Mouse (Mus musculus) heart, adult 2 months (tissue): Measurements from ENCODE around the gene Zfp64. TPM values are rescaled to one million over a fixed set of nuclear protein-coding genes. Genes with fewer than 3 reads are reported as not detected.
"Not testable (repeated sequence)": the region's sequence is repeated elsewhere in the genome, so short reads cannot be mapped to it uniquely, and the experiment has no call there.

Experiments
- DNase-seq, 2 experiments: peaks; one replicate each; pipeline ENCODE4 v3.0.0; 2021
- H3K27ac ChIP-seq: fragments of 200-600 bp; 2 replicates; pipeline ENCODE4 v1.8.1; 2022
- H3K27me3 ChIP-seq: fragments of 200-500 bp; 2 replicates; pipeline ENCODE4 v1.6.1; 2012; ENCODE audit warnings: mild to moderate bottlenecking, low read length, inconsistent platforms, mixed read lengths; ENCODE audit not compliant: control insufficient read depth, insufficient read depth
- H3K36me3 ChIP-seq: fragments of 200-500 bp; 2 replicates; pipeline ENCODE4 v1.6.1; 2012; ENCODE audit warnings: low read length, inconsistent platforms; ENCODE audit not compliant: control insufficient read depth, insufficient read depth
- H3K4me1 ChIP-seq: fragments of 200-500 bp; 2 replicates; pipeline ENCODE4 v1.6.1; 2011; ENCODE audit warnings: low read length; ENCODE audit not compliant: control insufficient read depth, insufficient read depth
- H3K4me3 ChIP-seq: fragments of 200-600 bp; 2 replicates; pipeline ENCODE4 v1.8.1; 2022
- H3K79me2 ChIP-seq: fragments of 200-500 bp; replicated peaks from 2 replicates; pipeline ENCODE4 v1.6.1; 2012; ENCODE audit warnings: mild to moderate bottlenecking, inconsistent platforms, low read length, moderate library complexity, mixed read lengths; ENCODE audit not compliant: control insufficient read depth, insufficient read depth
- H3K9ac ChIP-seq: fragments of 200-500 bp; 2 replicates; pipeline ENCODE4 v1.6.1; 2012; ENCODE audit warnings: low read depth, mild to moderate bottlenecking, control low read depth, inconsistent platforms, low read length, mixed read lengths
- CTCF ChIP-seq: fragments of 200-600 bp; IDR thresholded peaks from 2 replicates; pipeline ENCODE4 v1.8.1; 2022; ENCODE audit warnings: antibody characterized with exemption, mild to moderate bottlenecking, moderate library complexity
- EP300 ChIP-seq: fragments of 200-500 bp; IDR thresholded peaks from 2 replicates; pipeline ENCODE4 v1.6.1; 2011; ENCODE audit warnings: low read depth, low read length, control low read depth; ENCODE audit not compliant: insufficient read depth
- POLR2A ChIP-seq: fragments of 200-500 bp; IDR thresholded peaks from 2 replicates; pipeline ENCODE4 v1.6.1; 2011; ENCODE audit warnings: mild to moderate bottlenecking, low read depth, low read length, control low read depth; ENCODE audit not compliant: insufficient read depth
- WGBS: fragments of 180-500 bp; shearing (Covaris S2); methylation state at CpG from one replicate; pipeline ENCODE4 v1.1.7; 2018; 5-methylcytosine and 5-hydroxymethylcytosine counted together
- intact Hi-C: fragments of 180-260 bp; cut with DNase I; formaldehyde crosslinking; loops from one replicate; pipeline ENCODE4 v1.15.1; 2025
- polyA plus RNA-seq: library from polyadenylated mRNA; depleted of rRNA; stranded (reverse); fragments of >200 nt; gene quantifications from 2 replicates; pipeline ENCODE4 v1.2.3, GENCODE M21; 2012
- total RNA-seq, 2 experiments: library from RNA; stranded (reverse); gene quantifications; 2 replicates each; pipeline ENCODE4 v1.2.3; 2021

Gene Zfp64
- total and polyA plus RNA-seq, 3 experiments = 6.6 to 10.1 (median 7.8) TPM

- H3K79me2 ChIP-seq = no peaks in the 10 kb centered on the region
- H3K27me3 ChIP-seq = no peaks in the 10 kb centered on the region
- H3K4me3 ChIP-seq = no peak overlapping the region
- no peak for DNase-seq
- no peak overlapping the region for H3K27ac ChIP-seq
- H3K4me1 ChIP-seq = no peaks in the 10 kb centered on the region
- 48% methylated on average over 16 of the region's 16 CpGs for WGBS
- TF ChIP-seq CTCF = no peak
- no peak for TF ChIP-seq POLR2A
- TF ChIP-seq EP300 = no peak
- no peaks in the 10 kb centered on the region for H3K36me3 ChIP-seq
- H3K9ac ChIP-seq = no peak overlapping the region
- intact Hi-C loops = no loop called here
Measured at GRCm38 (mm10) chr2:168860032-168860691, 95.2 kb downstream of the Zfp64 start.

GRCm38 (mm10) chr2:168856638-168857037 is 98.7 kb downstream of the Zfp64 start:
- Histone ChIP-seq H3K79me2 (no peaks in the 10 kb centered on the region), H3K9ac (no peak overlapping the region), H3K27me3 (no peaks in the 10 kb centered on the region), H3K27ac (no peak overlapping the region), H3K4me3 (no peak overlapping the region), H3K4me1 (no peaks in the 10 kb centered on the region), H3K36me3 (no peaks in the 10 kb centered on the region)
- intact Hi-C loops = no loop called here
- WGBS = 56% methylated on average over 7 of the region's 7 CpGs
- DNase-seq = no peak
- TF ChIP-seq CTCF (no peak), POLR2A (no peak), EP300 (no peak)

- TF ChIP-seq EP300 (no peak), POLR2A (no peak), CTCF (no peak)
- no peaks in the 10 kb centered on the region for H3K79me2 ChIP-seq
- no peak overlapping the region for H3K4me3 ChIP-seq
- no peaks in the 10 kb centered on the region for H3K4me1 ChIP-seq
- intact Hi-C loops = no loop called here
- WGBS = 36% methylated on average over 1 of the region's 1 CpGs
- no peaks in the 10 kb centered on the region for H3K27me3 ChIP-seq
- no peak for DNase-seq
- H3K27ac ChIP-seq = no peak overlapping the region
- H3K36me3 ChIP-seq = no peaks in the 10 kb centered on the region
- H3K9ac ChIP-seq = no peak overlapping the region
Measured at GRCm38 (mm10) chr2:168854777-168855176, 100.6 kb downstream of the Zfp64 start.

GRCm38 (mm10) chr2:168853869-168854268 is 101.5 kb downstream of the Zfp64 start:
- intact Hi-C loops, DNase-seq, H3K27me3 ChIP-seq, H3K27ac ChIP-seq, H3K79me2 ChIP-seq, H3K4me1 ChIP-seq, H3K4me3 ChIP-seq, H3K36me3 ChIP-seq, H3K9ac ChIP-seq: not testable (repeated sequence)
- WGBS = 89% methylated on average over 13 of the region's 13 CpGs

- H3K4me3 ChIP-seq = no peak overlapping the region
- no peaks in the 10 kb centered on the region for H3K79me2 ChIP-seq
- H3K4me1 ChIP-seq = no peaks in the 10 kb centered on the region
- no peak overlapping the region for H3K9ac ChIP-seq
- intact Hi-C loops = no loop called here
- H3K27me3 ChIP-seq = no peaks in the 10 kb centered on the region
- H3K36me3 ChIP-seq = no peaks in the 10 kb centered on the region
- 74% methylated on average over 10 of the region's 10 CpGs for WGBS
- DNase-seq = no peak
- H3K27ac ChIP-seq = no peak overlapping the region
- TF ChIP-seq EP300 (no peak), POLR2A (no peak)
Measured at GRCm38 (mm10) chr2:168851545-168851944, 103.8 kb downstream of the Zfp64 start.

GRCm38 (mm10) chr2:168848553-168848952 is 106.8 kb downstream of the Zfp64 start:
- Histone ChIP-seq H3K9ac (no peak overlapping the region), H3K27me3 (no peaks in the 10 kb centered on the region; the same call in 1 of the 2 replicates), H3K4me1 (no peaks in the 10 kb centered on the region), H3K79me2 (no peaks in the 10 kb centered on the region), H3K36me3 (no peaks in the 10 kb centered on the region), H3K4me3 (no peak overlapping the region), H3K27ac (no peak overlapping the region)
- TF ChIP-seq EP300 (no peak), CTCF (no peak), POLR2A (no peak)
- DNase-seq = no peak
- 90% methylated on average over 3 of the region's 3 CpGs for WGBS
- intact Hi-C loops = no loop called here
